Mouse (Mus musculus) naive thymus-derived CD4-positive, alpha-beta T cell, adult 2 months (primary cell): ENCODE results near the gene Polr2e.

Source experiments
- DNase-seq: peaks from one replicate; pipeline ENCODE4 v3.0.0-alpha.2; 2011; ENCODE audit warnings: low read depth

Polr2e gene

GRCm38 (mm10) chr10:80039559-80039979 lies at the start of gene Polr2e:
TSS of gene Polr2e (minus strand) at chr10:80039795.
- DNase-seq = peak; percentile 99

GRCm38 (mm10) chr10:80089146-80089545 lies 49.6 kb upstream of the Polr2e start:
- no peak for DNase-seq

- DNase-seq = no peak
Observed at GRCm38 (mm10) chr10:80087483-80087882, 47.9 kb upstream of the Polr2e start.

GRCm38 (mm10) chr10:80086847-80087246 lies 47.3 kb upstream of the Polr2e start:
- no peak for DNase-seq

- no peak for DNase-seq
Observed at GRCm38 (mm10) chr10:80084817-80085487, 45.4 kb upstream of the Polr2e start.

GRCm38 (mm10) chr10:80081075-80081474 lies 41.5 kb upstream of the Polr2e start:
- DNase-seq = no peak

- no peak for DNase-seq
Observed at GRCm38 (mm10) chr10:80080396-80081070, 40.9 kb upstream of the Polr2e start.

- no peak for DNase-seq
Observed at GRCm38 (mm10) chr10:80078366-80078765, 38.8 kb upstream of the Polr2e start.

- DNase-seq = no peak
Observed at GRCm38 (mm10) chr10:80077312-80077711, 37.7 kb upstream of the Polr2e start.

- no peak for DNase-seq
Observed at GRCm38 (mm10) chr10:80076386-80076785, 36.8 kb upstream of the Polr2e start.

- DNase-seq = no peak
Observed at GRCm38 (mm10) chr10:80075924-80076323, 36.3 kb upstream of the Polr2e start.

- peak; percentile 88 for DNase-seq
Observed at GRCm38 (mm10) chr10:80074813-80075601, 35.4 kb upstream of the Polr2e start.

- DNase-seq = no peak
Observed at GRCm38 (mm10) chr10:80072623-80073489, 33.3 kb upstream of the Polr2e start.

- DNase-seq = no peak
Observed at GRCm38 (mm10) chr10:80071516-80071900, 31.9 kb upstream of the Polr2e start.

GRCm38 (mm10) chr10:80070837-80071515 lies 31.4 kb upstream of the Polr2e start:
- no peak for DNase-seq

- no peak for DNase-seq
Observed at GRCm38 (mm10) chr10:80069948-80070450, 30.4 kb upstream of the Polr2e start.

GRCm38 (mm10) chr10:80069251-80069650 lies 29.7 kb upstream of the Polr2e start:
- no peak for DNase-seq

- no peak for DNase-seq
Observed at GRCm38 (mm10) chr10:80063877-80064650, 24.5 kb upstream of the Polr2e start.

- DNase-seq = no peak
Observed at GRCm38 (mm10) chr10:80063104-80063503, 23.5 kb upstream of the Polr2e start.

GRCm38 (mm10) chr10:80057683-80058326 lies 18.2 kb upstream of the Polr2e start:
- no peak for DNase-seq
